Comparison of ENCODE assay signal across 14 mouse cellular contexts in genomic region chr17:83572366-83572765, GRCm38 (mm10). TPM values are rescaled to one million over a fixed set of nuclear protein-coding genes. Genes with fewer than 3 reads are reported as not detected.
DNase-seq lines count a peak whose midpoint lies in the region; ATAC-seq lines count a peak whose summit lies in the region.
"Had no signal": no experiment of that assay in that cellular context is flagged by ENCODE, and none has a peak within 500 bp of the region (broad histone marks: within the 10 kb centered on the region; RNA-seq: fewer than 3 reads in every experiment).

No protein-coding gene starts in this region.

- H3K9me3 ChIP-seq in limb, embryonic 13.5 days: no peaks in the 10 kb centered on the region
- H3K9me3 ChIP-seq in limb, embryonic 10.5 days (replicated peaks): no peaks in the 10 kb centered on the region
- H3K9me3 ChIP-seq: heart, embryonic 12.5 days had no signal

- H3K4me1 ChIP-seq in limb, embryonic 13.5 days: peaks cover 11% of the 10 kb centered on the region; the same call in 1 of the 2 replicates
- peaks cover 7% of the 10 kb centered on the region for H3K4me1 ChIP-seq in limb, embryonic 10.5 days

- H3K27me3 ChIP-seq in limb, embryonic 13.5 days: no peaks in the 10 kb centered on the region
- H3K27me3 ChIP-seq in limb, embryonic 10.5 days (ENCODE audit: low read depth, poor library complexity, severe bottlenecking): no peaks in the 10 kb centered on the region
- H3K27me3 ChIP-seq: heart, embryonic 12.5 days had no signal

- H3K27ac ChIP-seq in limb, embryonic 13.5 days: no peak overlapping the region
- H3K27ac ChIP-seq in limb, embryonic 10.5 days: no peak overlapping the region

- 42% methylated on average over 4 of the region's 4 CpGs for WGBS in limb, embryonic 13.5 days
- WGBS in limb, embryonic 10.5 days: 75% methylated on average over 4 of the region's 4 CpGs

- no peak overlapping the region for H3K4me3 ChIP-seq in limb, embryonic 13.5 days
- no peak overlapping the region for H3K4me3 ChIP-seq in limb, embryonic 10.5 days
- H3K4me3 ChIP-seq: heart, embryonic 12.5 days had no signal

- no peaks in the 10 kb centered on the region for H3K36me3 ChIP-seq in limb, embryonic 13.5 days
- no peaks in the 10 kb centered on the region for H3K36me3 ChIP-seq in limb, embryonic 10.5 days
- H3K36me3 ChIP-seq: heart, embryonic 12.5 days had no signal

- no peak overlapping the region for H3K9ac ChIP-seq in limb, embryonic 13.5 days
- H3K9ac ChIP-seq: forebrain, postnatal 0 days; heart, embryonic 12.5 days had no signal

- no peak for DNase-seq in limb, embryonic 10.5 days (ENCODE audit: low spot score)
- peak; percentile 42 for DNase-seq in testis, postnatal 10 days (ENCODE audit: low spot score)
- no peak for DNase-seq in testis, postnatal 14 days (ENCODE audit: low spot score)
- DNase-seq in kidney, postnatal 10 days: peak; percentile 35
- DNase-seq in right cerebral cortex, postnatal 4 days: no peak
- DNase-seq in gastrocnemius, postnatal 4 days (ENCODE audit: low spot score in 2 of 2): no peak
- DNase-seq: forebrain, postnatal 0 days; heart, postnatal 4 days; thymus, postnatal 36 days had no signal

- H3K4me2 ChIP-seq in limb, embryonic 13.5 days (replicated peaks): no peak overlapping the region
- H3K4me2 ChIP-seq: heart, embryonic 12.5 days; midbrain, embryonic 11.5 days had no signal

- peak; percentile 24; the same call in 1 of the 2 replicates for ATAC-seq in limb, embryonic 13.5 days (ENCODE audit: low FRiP score, low read depth)
- ATAC-seq: activated CD4-positive, CD25-positive, alpha-beta regulatory T cell, adult 4 months; forebrain, postnatal 0 days had no signal

RNA-seq across cellular contexts. Expression of gene Cox7a2l, which starts 55.2 kb away (rescaled TPM):
- polyA plus RNA-seq in limb, embryonic 13.5 days (2015; fragmentation: Nextera tagmentation; extraction: Ambion mirVana): 138 and 140 TPM in 2 replicates
- polyA plus RNA-seq in limb, embryonic 10.5 days (2016; fragmentation: Nextera tagmentation; extraction: Ambion mirVana): 113 and 121 TPM in 2 replicates
- total RNA-seq in gastrocnemius, postnatal 4 days (2021): 100 to 1,000 TPM; 176 to 192 TPM

RNA-seq across cellular contexts. Expression of gene Kcng3, which starts 59.3 kb away (rescaled TPM):
- not detected in 2 replicates for polyA plus RNA-seq in limb, embryonic 13.5 days (2015; fragmentation: Nextera tagmentation; extraction: Ambion mirVana)
- polyA plus RNA-seq in limb, embryonic 10.5 days (2016; fragmentation: Nextera tagmentation; extraction: Ambion mirVana): not detected in 2 replicates
- total RNA-seq in gastrocnemius, postnatal 4 days (2021): under 1 TPM in 1 of 2 experiments, not detected in 1; 0.08 TPM
- total RNA-seq: heart, postnatal 4 days had no signal
- polyA plus RNA-seq: heart, embryonic 12.5 days; midbrain, embryonic 11.5 days; neural tube, embryonic 14.5 days had no signal

Comparison
In these comparisons a context has a peak if more than half of its experiments do, and no peak if none do; other contexts are left out.
1. DNase-seq: peak in testis, postnatal 10 days (single experiment) and kidney, postnatal 10 days (single experiment); none in limb, embryonic 10.5 days (single experiment), testis, postnatal 14 days (single experiment), right cerebral cortex, postnatal 4 days (single experiment) and gastrocnemius, postnatal 4 days (0 of 2).